Mouse (Mus musculus) limb, embryonic 14.5 days (tissue): ENCODE results near the gene Akap7. TPM values are rescaled to one million over a fixed set of nuclear protein-coding genes. Genes with fewer than 3 reads are reported as not detected.
A peak's percentile ranks its signal among the peaks of the same experiment; 100 is the strongest.

Experiments used
- ATAC-seq: fragments of 200-750 bp; cut with Nextera tagmentation; 2 replicates; pipeline ENCODE4 v1.8.0; 2017; ENCODE audit warnings: low read depth, moderate number of reproducible peaks, moderate TSS enrichment; ENCODE audit not compliant: low FRiP score
- DNase-seq: peaks from one replicate; pipeline ENCODE4 v3.0.0-alpha.2; 2015; ENCODE audit warnings: low spot score
- H3K27ac ChIP-seq: fragments of 300-500 bp; sonication (generic); replicated peaks from 2 replicates; pipeline ENCODE4 v1.5.1; 2014; ENCODE audit warnings: low read depth, mild to moderate bottlenecking, low read length, moderate library complexity, mixed read lengths
- H3K27me3 ChIP-seq: fragments of 300-500 bp; sonication (generic); 2 replicates; pipeline ENCODE4 v1.6.1; 2014; ENCODE audit warnings: low read length, mixed read lengths; ENCODE audit not compliant: control insufficient read depth, insufficient read depth
- H3K36me3 ChIP-seq: fragments of 300-500 bp; sonication (generic); 2 replicates; pipeline ENCODE4 v1.6.1; 2014; ENCODE audit warnings: mild to moderate bottlenecking, low read length, moderate library complexity, mixed read lengths; ENCODE audit not compliant: control insufficient read depth, insufficient read depth
- H3K4me1 ChIP-seq: fragments of 300-500 bp; sonication (generic); 2 replicates; pipeline ENCODE4 v1.6.1; 2014; ENCODE audit warnings: antibody characterized with exemption, low read length, mixed read lengths; ENCODE audit not compliant: control insufficient read depth, insufficient read depth
- H3K4me2 ChIP-seq: fragments of 300-500 bp; sonication (generic); replicated peaks from 2 replicates; pipeline ENCODE4 v1.6.1; 2014; ENCODE audit warnings: low read depth, mild to moderate bottlenecking, low read length, moderate library complexity; ENCODE audit not compliant: severe bottlenecking
- H3K4me3 ChIP-seq: fragments of 300-500 bp; sonication (generic); replicated peaks from 2 replicates; pipeline ENCODE4 v1.5.1; 2014; ENCODE audit warnings: low read length
- H3K9ac ChIP-seq: fragments of 300-500 bp; sonication (generic); 2 replicates; pipeline ENCODE4 v1.6.1; 2014; ENCODE audit warnings: mild to moderate bottlenecking, low read depth, low read length, moderate library complexity; ENCODE audit not compliant: severe bottlenecking
- H3K9me3 ChIP-seq: fragments of 300-500 bp; sonication (generic); 2 replicates; pipeline ENCODE4 v1.6.1; 2016; ENCODE audit warnings: low read length; ENCODE audit not compliant: control insufficient read depth
- POLR2A ChIP-seq: fragments of 200-500 bp; IDR thresholded peaks from 2 replicates; pipeline ENCODE4 v1.8.0; 2012; ENCODE audit warnings: inconsistent platforms, mild to moderate bottlenecking, moderate library complexity, borderline replicate concordance; ENCODE audit not compliant: insufficient read depth, insufficient read length; ENCODE audit errors: extremely low read depth
- WGBS: fragments of 180-500 bp; shearing (Covaris S2); extraction: QIAGEN DNeasy Blood & Tissue Kit; methylation state at CpG from one replicate; pipeline ENCODE4 v1.1.7; 2014; 5-methylcytosine and 5-hydroxymethylcytosine counted together
- polyA plus RNA-seq, 2 experiments: library from polyadenylated mRNA; depleted of rRNA in 1 of 2; stranded (reverse) in 1 of 2; unstranded in 1 of 2; fragments of >200 nt; fragmentation: Nextera tagmentation in 1 of 2; extraction: Ambion mirVana in 1 of 2; gene quantifications; 2 replicates each; pipeline versions ENCODE4 v1.2.1 to v1.2.3; 2012 to 2014

The Akap7 gene
- polyA plus RNA-seq, 2 experiments, result 17.6 to 20.9 TPM

GRCm38 (mm10) chr10:25321198-25321597 is 13.5 kb upstream of the Akap7 start:
- no peak for ATAC-seq
- Histone ChIP-seq H3K9ac (no peak overlapping the region), H3K27ac (no peak overlapping the region), H3K4me2 (no peak overlapping the region), H3K36me3 (no peaks in the 10 kb centered on the region), H3K27me3 (no peaks in the 10 kb centered on the region), H3K4me3 (no peak overlapping the region), H3K9me3 (no peaks in the 10 kb centered on the region), H3K4me1 (peaks cover 3% of the 10 kb centered on the region; the same call in 1 of the 2 replicates)
- no peak for TF ChIP-seq POLR2A
- 84% methylated on average over 4 of the region's 4 CpGs for WGBS
- DNase-seq, result no peak

GRCm38 (mm10) chr10:25319531-25319930 is 11.9 kb upstream of the Akap7 start:
- H3K36me3 ChIP-seq, result no peaks in the 10 kb centered on the region
- peaks cover 3% of the 10 kb centered on the region for H3K4me1 ChIP-seq
- no peak for TF ChIP-seq POLR2A
- H3K9ac ChIP-seq, result no peak overlapping the region
- ATAC-seq (no peak), DNase-seq (no peak)
- H3K27ac ChIP-seq, result no peak overlapping the region
- H3K4me2 ChIP-seq, result no peak overlapping the region
- H3K9me3 ChIP-seq, result no peaks in the 10 kb centered on the region
- no peak overlapping the region for H3K4me3 ChIP-seq
- no peaks in the 10 kb centered on the region for H3K27me3 ChIP-seq

DNA sequence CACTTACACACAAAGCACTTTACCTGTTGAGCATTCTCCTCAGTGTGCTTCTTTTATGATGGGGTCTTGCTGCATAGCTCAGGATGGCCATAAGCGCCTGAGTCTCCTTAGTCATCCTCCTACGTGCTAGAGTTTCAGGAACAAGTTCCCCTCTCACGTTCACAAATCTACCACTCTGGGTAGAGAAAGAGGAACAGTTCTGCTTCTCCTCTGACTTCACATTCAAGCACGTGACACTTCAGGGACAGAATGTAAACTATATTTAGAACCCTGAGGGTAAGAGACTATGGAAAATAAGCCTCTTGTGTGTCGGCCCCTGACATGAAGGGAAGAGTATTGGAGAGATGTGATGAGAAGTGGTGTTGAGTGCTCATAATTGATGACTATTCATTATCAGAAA is 10.7 kb upstream of the Akap7 start:
- H3K4me2 ChIP-seq, result no peak overlapping the region
- TF ChIP-seq POLR2A, result no peak
- no peak overlapping the region for H3K9ac ChIP-seq
- no peaks in the 10 kb centered on the region for H3K36me3 ChIP-seq
- H3K27me3 ChIP-seq, result no peaks in the 10 kb centered on the region
- 71% methylated on average over 5 of the region's 5 CpGs for whole genome bisulfite sequencing
- no peaks in the 10 kb centered on the region for H3K9me3 ChIP-seq
- DNase-seq, result no peak
- H3K4me3 ChIP-seq, result no peak overlapping the region
- H3K4me1 ChIP-seq, result peaks cover 8% of the 10 kb centered on the region
- no peak for ATAC-seq
- no peak overlapping the region for H3K27ac ChIP-seq

DNA sequence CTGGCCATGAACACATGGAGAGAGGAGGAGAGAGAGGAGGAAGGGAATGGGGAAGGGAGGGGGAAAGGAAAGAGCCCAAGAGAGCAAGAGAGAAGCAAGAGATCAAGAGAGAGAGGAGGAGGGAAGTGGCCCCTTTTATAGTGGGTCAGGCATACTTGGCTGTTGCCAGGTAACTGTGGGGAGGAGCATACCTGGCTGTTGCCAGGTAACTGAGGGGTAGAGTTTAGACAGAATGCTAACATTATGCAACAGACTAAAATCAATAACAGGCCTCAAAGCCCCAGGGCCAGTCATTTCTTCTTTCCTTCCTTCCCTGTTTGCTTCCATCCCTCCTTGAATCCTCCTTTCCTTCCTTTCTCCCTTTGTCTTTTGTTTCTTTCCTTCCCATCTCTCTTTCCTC is 10.0 kb upstream of the Akap7 start:
- no peaks in the 10 kb centered on the region for H3K36me3 ChIP-seq
- H3K9me3 ChIP-seq, result no peaks in the 10 kb centered on the region
- no peak for DNase-seq
- no peak for ATAC-seq
- no peak for TF ChIP-seq POLR2A
- peaks cover 8% of the 10 kb centered on the region for H3K4me1 ChIP-seq
- H3K27ac ChIP-seq, result no peak overlapping the region
- no peak overlapping the region for H3K4me3 ChIP-seq
- no peaks in the 10 kb centered on the region for H3K27me3 ChIP-seq
- no peak overlapping the region for H3K9ac ChIP-seq
- H3K4me2 ChIP-seq, result no peak overlapping the region

GRCm38 (mm10) chr10:25313856-25314584 is 6.3 kb upstream of the Akap7 start:
- ATAC-seq (peak; percentile 84), DNase-seq (peak; percentile 61)
- H3K27ac ChIP-seq, result no peak overlapping the region; the same call in 1 of the 2 replicates
- H3K4me1 ChIP-seq, result peaks cover 8% of the 10 kb centered on the region
- 3% methylated on average over 17 of the region's 17 CpGs for WGBS
- no peaks in the 10 kb centered on the region for H3K36me3 ChIP-seq
- TF ChIP-seq POLR2A, result no peak
- H3K4me3 ChIP-seq, result no peak overlapping the region
- H3K9me3 ChIP-seq, result no peaks in the 10 kb centered on the region
- no peaks in the 10 kb centered on the region for H3K27me3 ChIP-seq
- no peak overlapping the region for H3K9ac ChIP-seq
- peak overlapping the region; percentile 32 for H3K4me2 ChIP-seq

DNA sequence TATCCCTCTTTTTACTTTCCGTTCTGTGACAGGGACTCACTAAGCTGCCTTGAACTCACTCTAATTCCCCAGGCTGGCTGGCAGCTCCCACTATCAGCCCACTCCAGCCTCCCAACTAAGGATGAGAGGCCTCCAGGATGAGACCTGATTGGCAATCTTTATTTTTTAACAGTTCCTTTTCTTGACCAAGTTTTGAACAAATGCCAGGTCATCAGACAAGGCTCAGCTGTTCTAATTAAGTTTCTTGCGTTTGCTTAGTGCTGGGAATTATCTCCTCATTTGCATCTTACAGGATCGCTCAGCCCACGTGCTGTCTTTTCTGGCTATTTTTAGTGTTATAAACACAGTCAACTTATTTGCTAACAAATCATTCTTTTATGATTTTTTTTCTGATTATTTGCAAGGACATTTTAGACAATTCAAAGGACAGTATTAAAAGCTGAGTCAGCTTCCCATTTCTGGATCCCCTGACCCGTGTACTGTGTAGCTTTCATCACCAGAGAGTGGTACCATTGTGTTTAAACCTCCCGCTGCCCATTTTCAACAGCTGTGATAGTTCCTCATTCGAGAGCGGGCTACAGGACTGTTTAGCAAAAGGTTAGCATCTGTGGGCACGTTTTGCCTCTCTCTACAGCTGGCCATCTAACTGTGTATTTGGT is 4.0 kb upstream of the Akap7 start:
- no peaks in the 10 kb centered on the region for H3K9me3 ChIP-seq
- no peak overlapping the region for H3K9ac ChIP-seq
- no peaks in the 10 kb centered on the region for H3K36me3 ChIP-seq
- WGBS, result 66% methylated on average over 9 of the region's 9 CpGs
- H3K27me3 ChIP-seq, result no peaks in the 10 kb centered on the region
- H3K4me2 ChIP-seq, result no peak overlapping the region
- DNase-seq, result no peak
- no peak overlapping the region for H3K4me3 ChIP-seq
- no peak for ATAC-seq
- no peak for TF ChIP-seq POLR2A
- peaks cover 8% of the 10 kb centered on the region for H3K4me1 ChIP-seq
- H3K27ac ChIP-seq, result no peak overlapping the region
